Mouse (Mus musculus) mature B cell (primary cell): ENCODE data around the gene Fnbp1l.

Source experiments
- in situ Hi-C: fragments of 300-500 bp; cut with MboI; formaldehyde crosslinking; loops from 2 replicates; pipeline ENCODE4 v1.14.3; 2019

The Fnbp1l gene

GRCm38 (mm10) chr3:122528477-122528876, 91.0 kb downstream of the Fnbp1l start:
- in situ Hi-C loops = no loop called here

DNA sequence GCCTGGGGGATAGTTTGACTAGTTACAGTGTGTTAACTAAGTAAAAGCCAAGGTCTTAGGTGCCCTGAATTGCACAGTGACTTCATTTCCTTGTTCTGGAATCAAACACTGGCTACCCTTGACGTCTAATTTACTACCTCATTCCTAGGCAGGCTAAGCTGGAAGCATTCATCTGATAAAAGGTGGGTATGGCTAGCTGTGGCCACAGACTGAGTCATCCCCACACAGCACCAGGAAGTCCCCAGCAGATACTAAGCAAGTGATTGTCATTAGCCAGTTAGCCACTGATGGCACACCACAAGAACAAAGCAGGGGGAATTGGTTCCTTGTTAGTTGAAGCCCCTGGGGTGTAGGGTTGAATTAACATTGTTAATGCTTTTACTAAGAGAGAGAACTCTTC, 98.2 kb downstream of the Fnbp1l start:
- in situ Hi-C loops = no loop called here

- in situ Hi-C loops = no loop called here
Measured at GRCm38 (mm10) chr3:122520875-122521274, 98.6 kb downstream of the Fnbp1l start.

DNA sequence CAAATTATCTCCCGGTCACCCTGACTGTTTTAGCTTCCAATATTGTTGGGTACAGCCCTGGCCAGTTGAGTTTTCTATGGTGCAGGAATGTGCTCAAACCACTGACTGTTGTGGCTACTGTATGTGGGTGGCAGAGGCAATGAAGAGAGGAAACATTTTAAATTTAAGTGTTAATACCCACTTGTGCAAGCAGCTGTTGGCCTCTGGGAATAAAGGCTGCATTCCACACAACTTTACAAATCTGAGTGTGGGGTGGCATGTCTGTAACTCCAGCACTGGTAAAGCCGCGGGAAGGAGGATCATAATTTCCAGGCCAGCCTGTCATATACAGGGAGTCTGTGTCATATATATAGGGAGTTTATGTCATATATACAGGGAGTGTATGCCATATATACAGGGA, 99.2 kb downstream of the Fnbp1l start:
- in situ Hi-C loops = no loop called here

DNA sequence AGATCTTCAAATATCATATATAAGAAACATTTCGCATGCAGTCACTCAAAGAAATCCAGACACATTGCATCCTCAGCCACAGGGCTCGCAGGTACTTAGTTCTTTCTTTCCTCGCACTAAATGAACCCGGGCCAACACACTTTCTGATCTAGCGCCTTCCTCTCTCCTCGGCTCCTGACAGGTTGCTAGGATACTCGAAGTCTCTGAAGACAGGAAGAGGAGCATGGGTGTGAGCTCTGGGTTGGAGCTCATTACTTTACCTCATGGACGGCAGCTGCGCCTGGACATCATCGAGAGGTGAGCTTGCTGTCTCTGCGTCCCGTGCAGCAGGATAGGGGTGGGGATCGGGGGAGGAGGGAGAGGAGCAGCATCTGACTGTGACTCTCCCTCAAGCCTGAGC, 100.4 kb downstream of the Fnbp1l start:
- in situ Hi-C loops = no loop called here

- in situ Hi-C loops = no loop called here
Measured at GRCm38 (mm10) chr3:122518231-122518736, 101.2 kb downstream of the Fnbp1l start.

DNA sequence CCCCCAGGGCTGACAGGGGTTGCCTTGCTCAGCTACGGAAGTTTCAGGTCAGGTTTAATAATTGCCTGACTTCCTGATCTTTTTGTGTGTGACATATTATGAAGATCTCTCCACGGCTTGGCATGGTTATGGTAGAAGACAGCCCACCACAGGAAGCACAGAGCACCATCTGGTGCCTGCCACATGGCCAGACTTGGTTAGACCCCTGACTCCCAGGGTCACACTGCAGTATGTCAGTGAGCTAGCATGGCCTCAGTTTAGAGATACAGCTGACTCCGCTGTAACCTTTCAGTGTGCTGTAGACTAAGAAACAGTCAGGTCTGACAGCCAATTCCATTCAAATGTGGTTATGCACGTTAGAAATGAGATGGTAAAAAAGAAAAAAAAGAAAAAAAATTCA, 101.8 kb downstream of the Fnbp1l start:
- in situ Hi-C loops = no loop called here

GRCm38 (mm10) chr3:122516327-122516695, 103.2 kb downstream of the Fnbp1l start:
- in situ Hi-C loops = no loop called here

DNA sequence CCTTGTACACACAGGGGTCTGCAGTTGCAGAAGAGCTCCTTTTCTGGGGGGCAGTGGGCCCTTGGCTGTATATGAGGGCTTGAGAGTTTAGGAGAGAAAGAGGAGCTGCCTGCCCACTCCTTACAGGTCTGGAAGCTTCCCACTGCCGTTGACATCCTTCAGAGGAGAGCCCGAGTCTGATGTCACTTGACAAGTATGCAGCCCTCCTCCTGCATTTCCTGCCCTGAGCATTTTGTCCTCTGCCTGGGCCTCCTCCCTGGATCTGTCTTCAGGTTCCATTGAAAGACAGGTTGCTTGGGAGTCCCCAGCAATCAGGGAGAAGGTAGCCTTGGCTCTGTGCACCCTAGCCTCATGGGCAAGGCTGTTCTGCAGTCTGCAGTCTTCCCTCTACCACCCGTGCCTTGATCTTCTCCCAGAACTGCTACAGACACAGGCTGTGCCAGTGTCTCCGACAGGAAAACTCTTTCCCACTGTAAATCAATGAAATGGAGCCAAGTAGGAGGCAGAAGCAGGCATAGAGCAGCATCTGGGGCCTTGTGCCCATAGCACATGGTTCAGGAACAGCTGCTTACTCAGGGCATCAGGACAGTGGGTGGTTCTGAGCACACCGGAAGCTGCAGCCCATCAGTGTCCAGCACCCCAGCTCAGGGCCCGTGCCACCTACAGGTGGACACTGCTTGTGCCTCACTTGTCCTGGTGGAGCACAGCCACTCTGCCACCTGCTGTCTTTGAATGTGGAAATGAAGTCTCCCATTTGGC, 103.8 kb downstream of the Fnbp1l start:
- in situ Hi-C loops = no loop called here

DNA sequence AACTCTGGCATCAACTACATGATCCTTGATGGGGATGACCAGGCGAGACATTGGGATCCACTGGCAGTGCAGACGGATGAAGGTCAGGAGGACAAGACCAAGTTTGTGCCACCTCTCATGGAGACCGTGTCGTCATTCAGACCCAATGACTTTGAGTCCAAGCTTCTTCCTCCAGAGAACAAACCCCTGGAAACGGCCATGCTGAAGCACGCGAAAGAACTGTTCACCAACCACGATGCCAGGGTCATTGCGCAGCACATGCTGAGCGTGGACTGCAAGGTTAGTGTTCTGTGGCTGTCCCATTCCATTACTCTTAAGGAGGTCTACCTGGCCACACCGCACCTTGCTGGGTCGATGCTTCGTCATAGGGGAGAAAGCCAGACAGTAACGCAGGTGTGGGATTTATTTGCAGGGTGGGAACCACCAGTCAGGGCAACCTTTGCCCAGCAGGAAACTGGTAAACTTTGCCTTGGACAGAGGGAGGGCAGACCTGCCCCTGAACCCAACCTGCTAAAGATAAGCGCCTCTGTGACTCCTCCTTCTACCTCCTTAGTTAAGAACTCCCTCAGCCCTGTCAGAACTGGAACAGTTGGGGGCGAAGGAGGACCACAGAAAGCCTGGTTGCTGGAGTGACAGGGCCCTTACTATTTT, 106.7 kb downstream of the Fnbp1l start:
- in situ Hi-C loops = no loop called here

- in situ Hi-C loops = no loop called here
Measured at GRCm38 (mm10) chr3:122511721-122512619, 107.5 kb downstream of the Fnbp1l start.

DNA sequence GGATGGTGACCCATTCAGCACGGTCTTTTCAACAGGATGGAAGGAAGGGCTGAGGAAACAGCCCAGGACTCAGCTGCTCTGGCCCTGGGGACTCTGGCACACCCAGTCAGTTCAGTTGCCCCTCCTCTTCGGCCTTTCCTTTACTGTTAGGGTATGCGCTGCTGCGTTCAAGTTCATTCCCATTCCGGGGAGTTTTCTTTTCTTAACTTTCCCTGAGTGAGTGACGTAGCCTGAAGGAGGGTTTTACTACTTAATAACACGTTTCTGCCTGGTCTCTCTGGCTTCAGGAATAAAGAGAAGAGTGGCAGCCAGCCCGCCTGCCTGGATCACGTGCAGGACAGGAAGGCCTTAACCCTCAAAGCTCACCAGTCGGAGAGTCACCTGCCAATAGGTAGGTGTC, 108.6 kb downstream of the Fnbp1l start:
- in situ Hi-C loops = no loop called here

DNA sequence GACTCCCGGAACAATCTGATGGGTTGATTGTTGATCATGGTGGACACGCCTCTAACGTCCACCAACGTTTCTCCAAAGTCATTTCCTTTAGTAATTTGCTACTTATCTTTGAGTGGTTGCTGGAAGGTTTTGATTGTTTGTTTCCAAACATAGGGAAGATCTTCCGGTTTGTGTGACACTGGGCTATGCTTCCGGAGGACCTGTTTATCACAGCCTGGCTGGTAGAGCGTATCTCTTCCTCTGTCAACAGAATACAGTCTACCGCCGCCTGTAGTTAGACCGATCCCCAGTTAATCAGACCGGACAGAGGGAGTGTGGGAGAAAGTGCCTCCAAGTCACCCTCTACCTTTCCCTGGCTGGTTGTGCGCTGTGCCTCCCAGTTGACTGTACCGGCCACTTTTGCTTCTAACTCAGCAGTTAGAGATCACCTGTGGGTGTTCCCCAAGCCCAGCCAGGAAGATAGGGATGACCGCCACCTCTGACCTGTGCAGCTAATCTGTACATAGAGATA, 109.2 kb downstream of the Fnbp1l start:
- in situ Hi-C loops = no loop called here

DNA sequence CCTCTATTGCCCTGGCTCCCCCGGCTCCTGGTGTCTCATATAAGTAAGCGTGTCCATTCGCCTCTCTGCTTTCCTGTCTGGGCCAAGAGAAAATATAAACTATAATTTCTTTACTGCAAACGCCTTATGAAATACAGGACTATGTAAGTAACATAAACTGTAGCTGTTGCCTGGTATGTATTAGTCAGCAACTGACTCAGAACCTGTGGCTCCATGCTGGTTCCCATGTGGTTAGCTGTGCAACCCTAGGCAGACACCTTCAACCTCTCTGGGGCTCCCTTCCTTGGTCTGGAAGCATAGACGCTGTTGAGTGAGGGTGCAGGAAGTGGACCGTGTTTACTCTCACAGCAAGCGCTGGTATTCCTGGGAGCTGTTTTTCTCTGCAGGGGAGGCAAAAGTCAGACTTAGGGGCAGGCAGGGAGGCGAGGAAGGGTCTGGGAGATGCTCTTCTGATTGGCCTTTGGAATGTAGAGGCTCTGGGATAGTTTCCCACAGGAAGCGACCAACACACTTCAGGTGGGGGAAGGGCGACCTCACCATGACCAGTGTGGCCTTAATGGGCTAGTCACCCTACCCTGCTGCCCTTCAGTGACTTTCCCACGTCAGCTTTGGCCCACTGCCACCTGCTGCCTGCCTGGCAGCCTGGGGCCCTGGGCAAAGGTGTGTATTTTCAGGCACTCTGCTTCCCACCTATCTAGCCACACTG, 109.8 kb downstream of the Fnbp1l start:
- in situ Hi-C loops = no loop called here

DNA sequence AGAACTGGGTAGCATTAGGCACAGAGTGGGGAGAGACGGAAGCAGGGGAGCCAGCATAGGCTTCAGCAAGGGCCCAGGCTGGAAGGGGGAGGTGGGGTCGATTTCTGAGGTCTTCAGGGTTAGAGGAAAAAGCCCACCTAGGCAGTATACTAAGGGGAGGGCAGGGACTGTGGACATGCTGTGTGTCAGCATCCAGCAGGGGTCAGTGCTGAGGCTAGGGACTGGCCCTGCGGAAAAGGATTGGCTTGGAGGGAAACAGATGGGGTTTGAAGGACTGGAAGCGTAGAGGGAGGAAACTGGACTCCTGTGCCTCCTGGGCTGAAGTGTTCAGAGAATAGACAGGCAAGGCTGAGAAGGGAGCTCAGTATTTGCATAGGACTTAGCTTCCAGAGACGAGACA, 110.4 kb downstream of the Fnbp1l start:
- in situ Hi-C loops = no loop called here

GRCm38 (mm10) chr3:122507826-122508225, 111.7 kb downstream of the Fnbp1l start:
- in situ Hi-C loops = no loop called here

GRCm38 (mm10) chr3:122506343-122506916, 113.1 kb downstream of the Fnbp1l start:
- in situ Hi-C loops = no loop called here

DNA sequence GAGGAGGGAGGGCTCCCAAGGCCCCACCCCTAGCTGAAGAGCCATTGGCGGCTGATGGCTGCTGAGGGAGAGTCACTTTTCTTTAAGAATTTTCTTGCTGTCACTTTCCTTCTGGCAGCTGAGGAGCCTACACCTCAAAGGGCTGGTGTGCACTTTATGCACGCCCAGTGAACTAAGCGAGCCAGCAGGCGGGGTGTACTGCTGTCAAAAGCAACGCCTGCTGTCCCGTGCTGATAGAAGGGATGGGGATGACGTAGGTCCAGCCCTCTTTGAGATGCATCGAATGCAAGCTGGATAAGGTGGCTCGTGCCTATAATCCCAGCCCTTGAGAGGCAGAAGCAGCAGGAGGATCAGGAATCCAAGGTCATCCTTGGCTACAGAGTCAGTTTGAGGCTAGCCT, 118.6 kb downstream of the Fnbp1l start:
- in situ Hi-C loops = no loop called here

GRCm38 (mm10) chr3:122499647-122500046, 119.9 kb downstream of the Fnbp1l start:
- in situ Hi-C loops = no loop called here

DNA sequence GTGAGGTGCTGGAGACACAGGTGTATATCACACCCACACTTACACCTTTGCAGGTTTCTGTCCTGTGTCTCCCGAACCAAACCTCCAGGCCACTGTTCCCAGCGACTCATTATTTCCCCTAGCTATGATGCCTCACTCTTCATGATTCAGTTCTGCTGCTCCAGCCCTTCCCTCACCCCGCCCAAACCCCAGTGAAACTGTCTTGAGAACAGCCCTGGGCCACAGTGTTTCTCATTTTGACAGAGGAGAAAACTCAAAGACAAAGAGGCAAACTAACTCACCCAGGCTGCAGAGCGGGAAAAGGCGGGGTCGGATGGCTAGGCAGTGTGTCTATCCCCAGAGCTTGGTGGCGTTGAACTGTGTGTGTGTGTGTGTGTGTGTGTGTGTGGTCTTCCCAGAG, 121.0 kb downstream of the Fnbp1l start:
- in situ Hi-C loops = no loop called here

DNA sequence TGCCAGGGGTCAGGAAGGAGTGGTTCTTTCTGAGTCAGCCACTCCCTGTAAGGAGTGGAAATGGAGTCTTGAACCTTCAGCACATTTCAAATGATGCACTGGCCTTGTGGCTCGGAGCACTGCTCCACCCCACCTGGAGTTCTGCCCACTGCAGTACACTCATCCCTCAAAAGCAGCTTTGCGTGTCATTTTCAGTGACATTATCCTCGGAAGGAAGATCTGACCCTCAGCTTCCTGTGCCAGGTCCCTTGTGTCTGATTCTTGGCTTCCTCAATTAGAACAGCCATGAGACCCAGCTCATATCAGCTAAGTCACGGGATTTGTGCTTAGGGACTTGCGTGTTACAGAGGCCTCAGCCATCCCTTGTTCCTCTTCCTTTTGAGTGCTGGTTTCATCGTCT, 121.6 kb downstream of the Fnbp1l start:
- in situ Hi-C loops = no loop called here
